Mouse (Mus musculus) hindbrain, embryonic 10.5 days (tissue): ENCODE data around the gene Hipk4. TPM values are rescaled to one million over a fixed set of nuclear protein-coding genes. Genes with fewer than 3 reads are reported as not detected.
A peak's percentile ranks its signal among the peaks of the same experiment; 100 is the strongest.

ENCODE experiments used
- DNase-seq: peaks from one replicate; pipeline ENCODE4 v3.0.0-alpha.2; 2017; ENCODE audit warnings: low spot score
- H3K27ac ChIP-seq: fragments of 300-500 bp; sonication (generic); 2 replicates; pipeline ENCODE4 v1.5.1; 2016; ENCODE audit warnings: mild to moderate bottlenecking, moderate library complexity
- H3K27me3 ChIP-seq: fragments of 300-500 bp; sonication (generic); 2 replicates; pipeline ENCODE4 v1.6.1; 2016; ENCODE audit warnings: mild to moderate bottlenecking; ENCODE audit not compliant: poor library complexity, insufficient read depth, severe bottlenecking
- H3K36me3 ChIP-seq: fragments of 300-500 bp; sonication (generic); 2 replicates; pipeline ENCODE4 v1.6.1; 2016; ENCODE audit warnings: mild to moderate bottlenecking, moderate library complexity
- H3K4me1 ChIP-seq: fragments of 300-500 bp; sonication (generic); replicated peaks from 2 replicates; pipeline ENCODE4 v1.6.1; 2016; ENCODE audit warnings: mild to moderate bottlenecking
- H3K4me3 ChIP-seq: fragments of 300-500 bp; sonication (generic); 2 replicates; pipeline ENCODE4 v1.5.1; 2016; ENCODE audit warnings: mild to moderate bottlenecking, moderate library complexity
- H3K9me3 ChIP-seq: fragments of 300-500 bp; sonication (generic); 2 replicates; pipeline ENCODE4 v1.6.1; 2016; ENCODE audit warnings: mild to moderate bottlenecking, moderate library complexity
- WGBS: fragments of 180-500 bp; shearing (Covaris S2); methylation state at CpG from one replicate; pipeline ENCODE4 v1.1.7; 2016; 5-methylcytosine and 5-hydroxymethylcytosine counted together
- polyA plus RNA-seq: library from polyadenylated mRNA; unstranded; fragments of >200 nt; fragmentation: Nextera tagmentation; extraction: Ambion mirVana; gene quantifications from 2 replicates; pipeline ENCODE4 v1.2.1, GENCODE M21; 2016

Gene Hipk4
- polyA plus RNA-seq, 1 experiment from 2014 or later = 0.94 TPM

DNA sequence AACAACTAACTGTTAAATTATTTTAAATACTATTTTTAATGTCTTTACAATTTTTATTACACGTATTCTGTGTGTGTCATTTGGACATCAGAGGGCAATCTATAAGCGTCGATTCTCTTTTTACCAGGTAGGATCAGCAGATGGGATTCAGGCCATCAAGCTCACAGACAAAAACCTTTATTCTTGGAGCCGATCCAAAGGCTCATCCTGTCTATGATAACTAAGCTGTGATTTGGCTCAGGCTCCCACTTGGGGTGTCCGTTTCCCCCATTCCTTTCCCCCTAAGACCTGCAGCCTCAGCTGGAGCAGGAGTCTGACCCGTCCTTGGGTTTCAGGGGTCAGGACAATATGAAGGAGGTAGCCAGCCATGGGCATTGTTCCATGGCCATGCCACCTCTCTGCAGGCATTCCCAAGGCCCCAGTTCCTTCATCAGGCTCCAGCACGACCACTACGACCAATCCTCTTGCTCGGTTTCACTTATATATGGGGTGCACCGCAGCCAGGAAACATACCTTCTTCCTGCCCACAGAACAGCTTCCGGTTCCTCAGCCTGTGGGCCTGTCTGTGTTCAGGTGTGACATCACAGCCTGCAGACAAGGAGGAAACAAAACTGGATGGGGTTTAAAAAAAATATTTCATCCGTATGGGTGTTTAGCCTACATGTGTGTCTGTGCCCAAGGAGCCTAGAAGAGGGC, 21.8 kb downstream of the Hipk4 start:
- Histone ChIP-seq H3K27ac (no peak overlapping the region), H3K27me3 (no peaks in the 10 kb centered on the region), H3K4me3 (no peak overlapping the region), H3K36me3 (0 out of 2 replicates have a peak, but pooled peaks cover 7% of the 10 kb centered on the region), H3K9me3 (no peaks in the 10 kb centered on the region), H3K4me1 (peaks cover 18% of the 10 kb centered on the region)
- no peak for DNase-seq
- WGBS = 89% methylated on average over 12 of the region's 12 CpGs

- no peak overlapping the region for H3K27ac ChIP-seq
- no peaks in the 10 kb centered on the region for H3K27me3 ChIP-seq
- peaks cover 22% of the 10 kb centered on the region for H3K4me1 ChIP-seq
- H3K9me3 ChIP-seq = no peaks in the 10 kb centered on the region
- 73% methylated on average over 6 of the region's 6 CpGs for WGBS
- no peak overlapping the region for H3K4me3 ChIP-seq
- no peaks in the 10 kb centered on the region for H3K36me3 ChIP-seq
- no peak for DNase-seq
Measured at GRCm38 (mm10) chr7:27549597-27549996, 26.5 kb downstream of the Hipk4 start.

GRCm38 (mm10) chr7:27552070-27552469, 29.0 kb downstream of the Hipk4 start:
- H3K27ac ChIP-seq = 0 out of 2 replicates have a peak overlapping the region, but pooled peaks have one; percentile 87
- no peaks in the 10 kb centered on the region for H3K9me3 ChIP-seq
- no peak for DNase-seq
- H3K27me3 ChIP-seq = no peaks in the 10 kb centered on the region
- WGBS = 54% methylated on average over 5 of the region's 5 CpGs
- peaks cover 26% of the 10 kb centered on the region for H3K4me1 ChIP-seq
- peaks cover 14% of the 10 kb centered on the region for H3K36me3 ChIP-seq
- peak overlapping the region; percentile 76 for H3K4me3 ChIP-seq

GRCm38 (mm10) chr7:27552931-27553513, 30.0 kb downstream of the Hipk4 start, which contains the start of the genes Pld3 and 2310022A10Rik:
Pld3 (minus strand) TSS chr7:27553218.
2310022A10Rik (plus strand) TSS chr7:27553233.
- peak; percentile 96 for DNase-seq
- Histone ChIP-seq H3K27me3 (no peaks in the 10 kb centered on the region), H3K9me3 (no peaks in the 10 kb centered on the region), H3K36me3 (peaks cover 14% of the 10 kb centered on the region), H3K4me1 (peaks cover 26% of the 10 kb centered on the region), H3K4me3 (peak within 1 kb of the TSS; percentile 76), H3K27ac (peak within 1 kb of the TSS; percentile 87)
- WGBS = under 1% methylated on average over 41 of the region's 41 CpGs

GRCm38 (mm10) chr7:27560291-27560887, 37.3 kb downstream of the Hipk4 start:
- Histone ChIP-seq H3K4me3 (no peak overlapping the region), H3K4me1 (peaks cover 4% of the 10 kb centered on the region; the same call in 1 of the 2 replicates), H3K9me3 (no peaks in the 10 kb centered on the region), H3K27me3 (no peaks in the 10 kb centered on the region), H3K36me3 (peaks cover 83% of the 10 kb centered on the region), H3K27ac (no peak overlapping the region; the same call in 1 of the 2 replicates)
- 76% methylated on average over 8 of the region's 8 CpGs for WGBS
- DNase-seq = no peak

DNA sequence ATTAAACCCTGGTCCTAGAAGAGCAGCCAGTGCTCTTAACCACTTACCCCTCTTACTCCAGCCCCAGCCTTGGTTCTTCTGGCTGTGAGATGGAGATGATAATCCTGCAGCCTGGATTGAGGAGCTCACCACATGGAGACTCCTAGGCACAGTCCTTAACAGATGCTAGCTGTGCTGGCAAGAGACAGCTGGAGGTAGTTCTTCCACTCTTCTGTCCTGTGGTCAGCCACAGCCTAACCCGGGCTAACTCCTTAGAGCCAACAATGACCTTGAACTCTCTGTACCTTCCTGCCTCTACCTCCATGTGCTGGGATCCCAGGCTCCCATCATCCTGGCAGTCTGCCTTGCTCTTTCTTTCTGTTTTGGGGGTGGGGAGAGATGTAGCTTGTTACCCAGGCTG, 37.9 kb downstream of the Hipk4 start:
- no peak for DNase-seq
- Histone ChIP-seq H3K27ac (no peak overlapping the region), H3K4me3 (no peak overlapping the region), H3K36me3 (peaks cover 83% of the 10 kb centered on the region), H3K4me1 (peaks cover 4% of the 10 kb centered on the region; the same call in 1 of the 2 replicates), H3K9me3 (no peaks in the 10 kb centered on the region), H3K27me3 (no peaks in the 10 kb centered on the region)
- 90% methylated on average over 1 of the region's 1 CpGs for WGBS

GRCm38 (mm10) chr7:27569580-27570224, 46.6 kb downstream of the Hipk4 start:
- no peak overlapping the region for H3K4me3 ChIP-seq

GRCm38 (mm10) chr7:27572133-27572532, 49.1 kb downstream of the Hipk4 start:
- Histone ChIP-seq H3K4me3 (no peak overlapping the region), H3K27me3 (no peaks in the 10 kb centered on the region), H3K4me1 (no peaks in the 10 kb centered on the region), H3K36me3 (peaks cover 91% of the 10 kb centered on the region), H3K9me3 (no peaks in the 10 kb centered on the region), H3K27ac (no peak overlapping the region)
- 96% methylated on average over 4 of the region's 4 CpGs for WGBS
- DNase-seq = no peak

More at GRCm38 (mm10) chr7:27569580-27570224, 46.6 kb downstream of the Hipk4 start:
- no peak overlapping the region for H3K27ac ChIP-seq
- 91% methylated on average over 5 of the region's 5 CpGs for WGBS
- no peak for DNase-seq
- peaks cover 90% of the 10 kb centered on the region for H3K36me3 ChIP-seq
- H3K27me3 ChIP-seq = no peaks in the 10 kb centered on the region
- no peaks in the 10 kb centered on the region for H3K9me3 ChIP-seq
- H3K4me1 ChIP-seq = no peaks in the 10 kb centered on the region

GRCm38 (mm10) chr7:27574124-27574880, 51.2 kb downstream of the Hipk4 start:
- Histone ChIP-seq H3K9me3 (no peaks in the 10 kb centered on the region), H3K36me3 (peaks cover 93% of the 10 kb centered on the region), H3K4me3 (no peak overlapping the region), H3K27ac (no peak overlapping the region), H3K27me3 (no peaks in the 10 kb centered on the region), H3K4me1 (no peaks in the 10 kb centered on the region)
- WGBS = 92% methylated on average over 14 of the region's 14 CpGs
- DNase-seq = no peak

DNA sequence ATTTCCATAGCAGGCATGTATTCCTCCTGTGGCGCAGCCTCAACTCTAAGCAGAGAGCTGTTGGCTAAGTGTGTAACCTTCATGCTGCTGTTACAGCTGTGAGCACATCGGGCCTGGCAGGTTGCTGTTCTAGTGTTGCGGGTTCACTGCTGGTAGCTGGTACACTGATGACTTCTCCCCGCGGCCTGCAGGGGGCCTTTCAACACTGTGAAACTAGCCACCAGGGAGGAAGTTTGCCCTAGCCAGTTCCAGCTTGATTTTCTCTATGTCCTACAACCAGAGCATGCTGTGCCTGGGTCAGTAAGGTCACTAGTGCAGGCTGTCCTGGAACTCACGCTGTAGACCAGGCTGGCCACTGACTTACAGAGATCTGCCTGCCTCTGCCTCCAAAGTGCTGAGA, 53.8 kb downstream of the Hipk4 start:
- Histone ChIP-seq H3K27me3 (no peaks in the 10 kb centered on the region), H3K4me1 (no peaks in the 10 kb centered on the region), H3K4me3 (no peak overlapping the region), H3K9me3 (no peaks in the 10 kb centered on the region), H3K36me3 (peaks cover 93% of the 10 kb centered on the region), H3K27ac (no peak overlapping the region)
- DNase-seq = peak; percentile 29
- WGBS = 66% methylated on average over 6 of the region's 6 CpGs

- H3K27ac ChIP-seq = no peak overlapping the region
- no peak for DNase-seq
- WGBS = 90% methylated on average over 6 of the region's 6 CpGs
Measured at GRCm38 (mm10) chr7:27577589-27577988, 54.5 kb downstream of the Hipk4 start.

GRCm38 (mm10) chr7:27578465-27578864, 55.4 kb downstream of the Hipk4 start:
- Histone ChIP-seq H3K27me3 (no peaks in the 10 kb centered on the region), H3K27ac (no peak overlapping the region), H3K9me3 (no peaks in the 10 kb centered on the region), H3K4me1 (no peaks in the 10 kb centered on the region), H3K4me3 (no peak overlapping the region), H3K36me3 (peaks cover 98% of the 10 kb centered on the region)
- DNase-seq = no peak
- WGBS = 82% methylated on average over 7 of the region's 7 CpGs

More at GRCm38 (mm10) chr7:27577589-27577988, 54.5 kb downstream of the Hipk4 start:
- Histone ChIP-seq H3K4me3 (no peak overlapping the region), H3K27me3 (no peaks in the 10 kb centered on the region), H3K36me3 (peaks cover 93% of the 10 kb centered on the region), H3K9me3 (no peaks in the 10 kb centered on the region), H3K4me1 (no peaks in the 10 kb centered on the region)
